21 mouse cellular contexts compared by ENCODE assay signal in the genomic region with DNA sequence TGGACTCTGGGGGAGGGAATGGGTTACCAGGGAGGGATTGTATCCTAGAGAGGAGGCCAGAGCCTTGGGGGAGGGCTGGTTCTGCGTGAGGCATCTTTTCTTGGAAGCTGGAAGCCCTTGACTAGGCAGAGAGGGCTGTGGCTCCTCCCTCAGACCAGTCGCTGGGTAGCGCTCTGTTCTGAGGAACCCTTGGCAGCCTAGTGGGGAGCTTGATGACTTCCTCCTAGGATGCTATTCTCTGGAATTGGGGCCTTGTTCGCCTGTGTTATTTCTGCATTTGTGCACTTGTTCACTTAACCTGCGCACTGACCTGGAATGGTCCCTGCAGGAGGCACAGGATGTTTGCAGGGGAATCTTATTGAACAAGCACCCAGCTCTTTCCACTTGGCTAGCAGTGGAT.
DNase-seq lines count a peak whose midpoint lies in the region; ATAC-seq lines count a peak whose summit lies in the region.
"Had no signal": no experiment of that assay in that cellular context is flagged by ENCODE, and none has a peak within 500 bp of the region (broad histone marks: within the 10 kb centered on the region; RNA-seq: fewer than 3 reads in every experiment).

No protein-coding gene starts in this region.

- no peak for DNase-seq in kidney, postnatal 25 days
- DNase-seq in R1 (ENCODE audit: low read depth, low spot score): peak; percentile 59
- DNase-seq in cerebellum, adult 11 months: peak; percentile 35
- DNase-seq in cerebellum, postnatal 36 days: peak; percentile 10 to 33
- no peak for DNase-seq in c-Kit-positive CD71-positive TER-119-positive erythroid progenitor cells, embryonic 14.5 days (ENCODE audit: low spot score)
- no peak for DNase-seq in spleen, adult 18-20 months
- no peak for DNase-seq in gastrocnemius, postnatal 4 days (ENCODE audit: low spot score in 2 of 2)
- DNase-seq: adrenal gland, postnatal 10 days; gastrocnemius, postnatal 10 days; heart, postnatal 14 days; kidney, postnatal 10 days; lung, adult 2 months; thymus, postnatal 14 days had no signal

- H3K36me3 ChIP-seq in kidney, embryonic 14.5 days (ENCODE audit: control insufficient read depth, insufficient read depth, low read length): no peaks in the 10 kb centered on the region
- H3K36me3 ChIP-seq: embryonic facial prominence, embryonic 12.5 days; G1E; midbrain, embryonic 12.5 days; neural tube, embryonic 12.5 days; stomach, embryonic 15.5 days had no signal

- H3K4me3 ChIP-seq in kidney, embryonic 14.5 days (ENCODE audit: low read length): no peak overlapping the region
- H3K4me3 ChIP-seq: embryonic facial prominence, embryonic 12.5 days; midbrain, embryonic 12.5 days; neural tube, embryonic 12.5 days; stomach, embryonic 15.5 days had no signal

- H3K4me1 ChIP-seq in kidney, embryonic 14.5 days (ENCODE audit: control insufficient read depth, insufficient read depth, low read length): no peaks in the 10 kb centered on the region
- H3K4me1 ChIP-seq: embryonic facial prominence, embryonic 12.5 days; neural tube, embryonic 12.5 days; stomach, embryonic 15.5 days had no signal

- WGBS in kidney, embryonic 14.5 days: 50% methylated on average over 5 of the region's 5 CpGs

- no peak overlapping the region for H3K4me2 ChIP-seq in kidney, embryonic 14.5 days (replicated peaks; ENCODE audit: low read depth, low read length)
- H3K4me2 ChIP-seq: embryonic facial prominence, embryonic 12.5 days; midbrain, embryonic 12.5 days; neural tube, embryonic 12.5 days; stomach, embryonic 15.5 days had no signal

- H3K27ac ChIP-seq in kidney, embryonic 14.5 days (ENCODE audit: low read depth, low read length): no peak overlapping the region
- H3K27ac ChIP-seq: embryonic facial prominence, embryonic 12.5 days; macrophage; midbrain, embryonic 12.5 days; neural tube, embryonic 12.5 days; stomach, embryonic 15.5 days had no signal

- no peaks in the 10 kb centered on the region for H3K9me3 ChIP-seq in kidney, embryonic 14.5 days (ENCODE audit: control insufficient read depth, low read length)
- H3K9me3 ChIP-seq: embryonic facial prominence, embryonic 12.5 days; midbrain, embryonic 12.5 days; neural tube, embryonic 12.5 days; stomach, embryonic 15.5 days had no signal

- H3K9ac ChIP-seq in kidney, embryonic 14.5 days (ENCODE audit: low read depth, low read length): no peak overlapping the region
- H3K9ac ChIP-seq: embryonic facial prominence, embryonic 12.5 days; midbrain, embryonic 12.5 days; neural tube, embryonic 12.5 days; stomach, embryonic 15.5 days had no signal

- ATAC-seq in kidney, embryonic 14.5 days (ENCODE audit: low FRiP score, low TSS enrichment): 0 out of 2 replicates have a peak, but pooled peaks have one; percentile 62
- ATAC-seq: inflammation-experienced regulatory T-cells, adult 6 months had no signal

- H3K27me3 ChIP-seq in kidney, embryonic 14.5 days (ENCODE audit: control insufficient read depth, insufficient read depth, low read length): no peaks in the 10 kb centered on the region
- H3K27me3 ChIP-seq: neural tube, embryonic 12.5 days; stomach, embryonic 15.5 days had no signal

Comparison
In these comparisons a context has a peak if more than half of its experiments do, and no peak if none do; other contexts are left out.
1. DNase-seq: peak in R1 (single experiment), cerebellum, adult 11 months (single experiment) and cerebellum, postnatal 36 days (2 of 2); none in kidney, postnatal 25 days (0 of 2), c-Kit-positive CD71-positive TER-119-positive erythroid progenitor cells, embryonic 14.5 days (single experiment), spleen, adult 18-20 months (0 of 2) and gastrocnemius, postnatal 4 days (0 of 2).